Mouse (Mus musculus) hindbrain, embryonic 13.5 days (tissue): ENCODE measurements around the gene Gm5134. TPM values are rescaled to one million over a fixed set of nuclear protein-coding genes. Genes with fewer than 3 reads are reported as not detected.
A peak's percentile ranks its signal among the peaks of the same experiment; 100 is the strongest.

Experiments used
- ATAC-seq: fragments of 200-750 bp; cut with Nextera tagmentation; 2 replicates; pipeline ENCODE4 v1.8.0; 2017; ENCODE audit warnings: moderate TSS enrichment; ENCODE audit not compliant: low FRiP score
- H3K27ac ChIP-seq: fragments of 300-500 bp; sonication (generic); 2 replicates; pipeline ENCODE4 v1.5.1; 2015; ENCODE audit warnings: inconsistent platforms, mild to moderate bottlenecking, moderate library complexity
- H3K27me3 ChIP-seq: fragments of 300-500 bp; sonication (generic); 2 replicates; pipeline ENCODE4 v1.6.1; 2015; ENCODE audit warnings: mild to moderate bottlenecking, inconsistent platforms
- H3K36me3 ChIP-seq: fragments of 300-500 bp; sonication (generic); 2 replicates; pipeline ENCODE4 v1.6.1; 2015; ENCODE audit warnings: mild to moderate bottlenecking, inconsistent platforms
- H3K4me1 ChIP-seq: fragments of 300-500 bp; sonication (generic); replicated peaks from 2 replicates; pipeline ENCODE4 v1.6.1; 2015; ENCODE audit warnings: inconsistent platforms
- H3K4me2 ChIP-seq: fragments of 300-500 bp; sonication (generic); 2 replicates; pipeline ENCODE4 v1.6.1; 2015; ENCODE audit warnings: inconsistent platforms, mild to moderate bottlenecking, moderate library complexity
- H3K4me3 ChIP-seq: fragments of 300-500 bp; sonication (generic); 2 replicates; pipeline ENCODE4 v1.5.1; 2015; ENCODE audit warnings: mild to moderate bottlenecking, inconsistent platforms
- H3K9ac ChIP-seq: fragments of 300-500 bp; sonication (generic); 2 replicates; pipeline ENCODE4 v1.6.1; 2015; ENCODE audit warnings: mild to moderate bottlenecking, inconsistent platforms
- H3K9me3 ChIP-seq: fragments of 300-500 bp; sonication (generic); 2 replicates; pipeline ENCODE4 v1.6.1; 2016; ENCODE audit warnings: inconsistent platforms
- whole genome bisulfite sequencing: fragments of 180-500 bp; shearing (Covaris S2); methylation state at CpG from one replicate; pipeline ENCODE4 v1.1.7; 2015; 5-methylcytosine and 5-hydroxymethylcytosine counted together
- polyA plus RNA-seq: library from polyadenylated mRNA; unstranded; fragments of >200 nt; fragmentation: Nextera tagmentation; extraction: Ambion mirVana; gene quantifications from 2 replicates; pipeline ENCODE4 v1.2.1, GENCODE M21; 2015

Gm5134 gene
- polyA plus RNA-seq, 1 experiment from 2014 or later: not detected

DNA sequence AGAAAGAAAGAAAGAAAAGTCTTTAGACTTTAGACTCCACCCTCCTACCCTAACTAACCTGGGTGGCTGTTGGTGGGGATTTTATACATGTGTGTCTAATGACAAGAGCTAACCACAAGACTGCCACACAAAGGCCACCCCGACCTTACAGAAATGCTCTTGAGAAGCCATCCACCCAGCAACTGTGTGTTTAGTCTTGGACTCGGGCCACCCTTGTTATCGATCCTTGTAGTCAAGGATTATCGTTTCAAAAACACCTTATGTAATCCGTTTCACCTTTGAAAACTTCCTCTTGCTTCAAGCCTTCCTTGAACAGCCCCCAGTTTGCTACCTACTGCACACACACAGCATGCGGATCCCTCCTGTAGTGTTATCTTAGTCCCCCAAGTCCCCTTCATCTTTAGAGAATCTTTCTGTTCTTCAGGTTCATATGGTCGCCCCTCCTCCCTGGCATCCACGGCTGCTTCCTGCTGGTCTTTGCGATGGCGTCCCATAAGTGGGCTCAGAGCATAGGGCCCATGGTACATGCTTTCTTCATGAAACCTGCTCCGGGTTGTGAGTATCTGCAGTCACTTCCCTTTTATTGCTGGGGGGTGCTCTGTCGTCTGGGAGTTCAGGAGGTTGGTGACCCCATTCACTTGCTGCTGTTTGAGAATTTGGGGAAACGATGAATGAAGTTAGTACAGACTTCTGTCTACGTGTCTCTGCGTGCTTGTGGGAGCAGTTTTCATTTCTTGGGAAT lies 11.4 kb upstream of the Gm5134 start, which contains the start of gene Vpreb3:
TSS of gene Vpreb3 (plus strand) at position 322 of the 742 bp plus-strand sequence.
- H3K9ac ChIP-seq: no peak within 1 kb of the TSS
- H3K9me3 ChIP-seq: no peaks in the 10 kb centered on the region
- WGBS: 81% methylated on average over 15 of the region's 15 CpGs
- 0 out of 2 replicates have a peak within 1 kb of the TSS, but pooled peaks have one; percentile 1 for H3K4me2 ChIP-seq
- no peak within 1 kb of the TSS for H3K4me3 ChIP-seq
- H3K27ac ChIP-seq: peak within 1 kb of the TSS; percentile 68
- peaks cover 10% of the 10 kb centered on the region for H3K27me3 ChIP-seq
- ATAC-seq: no peak
- H3K36me3 ChIP-seq: no peaks in the 10 kb centered on the region
- H3K4me1 ChIP-seq: peaks cover 21% of the 10 kb centered on the region

DNA sequence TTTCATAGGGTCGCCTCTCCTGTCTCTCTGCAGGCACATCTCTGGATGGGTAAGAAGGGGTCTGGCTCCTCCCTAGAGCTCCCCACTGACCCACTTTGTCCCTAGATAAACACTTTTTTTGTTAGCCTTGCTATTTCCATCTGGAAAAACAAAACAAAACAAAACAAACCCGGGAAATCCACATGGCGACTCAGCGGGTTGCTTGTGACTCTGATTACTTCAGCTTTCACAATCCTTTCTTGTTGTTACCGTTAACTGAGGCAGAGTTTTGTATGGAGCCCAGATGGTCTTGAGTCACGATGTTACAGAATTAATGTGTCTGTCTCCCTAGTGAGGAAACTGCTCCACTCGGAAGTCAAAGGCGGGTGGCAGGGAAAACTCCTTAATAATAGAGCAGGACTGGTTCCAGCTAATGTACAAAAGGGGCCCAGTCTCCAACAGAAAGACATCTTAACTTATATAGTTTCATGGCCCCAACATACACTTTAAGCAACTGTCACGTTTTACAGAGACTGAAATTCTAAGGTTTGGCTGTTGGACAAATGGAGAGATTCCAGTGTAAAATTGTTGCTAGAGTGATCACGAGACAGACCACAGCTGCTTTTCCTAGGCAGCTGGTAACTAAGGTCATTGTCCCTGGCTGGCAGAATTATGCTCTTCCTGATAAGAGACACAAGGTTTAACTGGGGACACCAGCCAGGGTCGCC lies 10.1 kb upstream of the Gm5134 start:
- Histone ChIP-seq H3K27ac (peak overlapping the region; percentile 68), H3K9me3 (no peaks in the 10 kb centered on the region)

DNA sequence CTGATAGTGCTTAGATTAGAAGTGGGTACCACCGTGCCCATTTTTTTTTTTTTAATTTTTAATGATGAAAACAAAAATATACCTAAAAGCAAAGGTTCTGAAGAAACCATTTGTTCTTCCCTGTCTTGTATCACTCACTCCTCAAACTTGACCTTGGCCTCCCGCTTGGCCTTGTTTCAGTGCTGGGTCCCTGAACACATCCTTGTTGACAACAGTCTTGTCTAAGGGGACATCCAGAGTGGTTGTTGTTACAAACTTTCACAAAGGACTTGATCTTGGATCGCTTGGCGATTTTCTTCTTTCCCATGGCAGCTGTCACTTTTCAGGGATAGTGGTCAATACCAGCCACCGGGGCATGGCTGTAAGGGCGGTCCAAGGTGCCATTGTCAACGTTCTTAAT lies 9.1 kb upstream of the Gm5134 start:
- H3K4me1 ChIP-seq: peaks cover 21% of the 10 kb centered on the region
- H3K9me3 ChIP-seq: no peaks in the 10 kb centered on the region
- H3K27ac ChIP-seq: no peak overlapping the region
- no peak overlapping the region for H3K4me2 ChIP-seq
- peaks cover 21% of the 10 kb centered on the region for H3K27me3 ChIP-seq
- ATAC-seq: no peak
- H3K9ac ChIP-seq: no peak overlapping the region
- H3K36me3 ChIP-seq: no peaks in the 10 kb centered on the region
- WGBS: 92% methylated on average over 7 of the region's 7 CpGs
- no peak overlapping the region for H3K4me3 ChIP-seq

More for the DNA sequence above, 10.1 kb upstream of the Gm5134 start:
- Histone ChIP-seq H3K9ac (no peak overlapping the region), H3K4me3 (no peak overlapping the region), H3K36me3 (no peaks in the 10 kb centered on the region), H3K27me3 (peaks cover 16% of the 10 kb centered on the region), H3K4me1 (peaks cover 21% of the 10 kb centered on the region), H3K4me2 (0 out of 2 replicates have a peak overlapping the region, but pooled peaks have one; percentile 1)
- 12% methylated on average over 11 of the region's 11 CpGs for WGBS
- ATAC-seq: no peak

DNA sequence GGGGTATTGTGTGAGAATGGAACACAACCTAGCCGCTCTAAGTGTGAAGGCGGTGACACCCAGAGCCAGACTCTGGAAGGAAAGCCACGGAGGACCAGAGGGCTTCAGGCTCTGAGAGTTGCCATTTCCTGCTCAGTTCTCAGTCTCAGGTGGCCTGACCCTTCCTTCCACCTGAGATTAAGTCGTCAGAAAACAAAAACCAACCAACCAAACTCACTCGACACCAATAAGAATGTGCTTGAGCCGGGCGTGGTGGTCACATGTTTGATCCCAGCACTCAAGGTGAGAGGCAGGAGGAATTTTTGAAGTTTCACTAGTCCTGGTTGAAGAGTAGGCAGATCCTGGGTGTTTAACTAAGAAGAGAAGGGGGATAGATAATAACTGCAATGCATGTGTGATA lies 8.4 kb upstream of the Gm5134 start:
- no peak for ATAC-seq
- no peak overlapping the region for H3K9ac ChIP-seq
- WGBS: 89% methylated on average over 7 of the region's 7 CpGs

DNA sequence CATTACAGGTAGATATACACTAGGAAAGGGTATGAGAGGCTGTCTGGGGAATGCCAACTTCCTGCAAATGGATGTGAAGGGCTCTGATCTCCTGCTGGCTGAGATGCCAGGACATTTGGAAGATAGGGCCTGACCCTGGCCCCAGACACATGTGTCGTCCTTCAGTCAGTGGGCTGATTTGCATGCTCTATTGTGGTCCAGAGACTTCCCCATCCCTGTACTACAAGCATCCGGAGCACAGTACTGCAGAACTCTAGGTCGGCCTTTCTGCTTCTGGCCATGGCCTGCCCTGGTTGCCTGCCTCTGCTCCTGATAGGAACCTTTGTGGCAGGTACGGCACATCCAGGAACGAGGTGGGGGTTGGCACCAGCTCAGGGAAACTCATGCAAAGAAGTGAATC lies 6.2 kb upstream of the Gm5134 start:
- no peak overlapping the region for H3K4me3 ChIP-seq
- H3K27me3 ChIP-seq: peaks cover 29% of the 10 kb centered on the region
- no peak overlapping the region for H3K9ac ChIP-seq
- H3K9me3 ChIP-seq: no peaks in the 10 kb centered on the region
- H3K4me1 ChIP-seq: peaks cover 24% of the 10 kb centered on the region
- H3K36me3 ChIP-seq: no peaks in the 10 kb centered on the region
- no peak for ATAC-seq
- H3K4me2 ChIP-seq: no peak overlapping the region
- 77% methylated on average over 5 of the region's 5 CpGs for WGBS
- H3K27ac ChIP-seq: no peak overlapping the region

More for the DNA sequence above, 8.4 kb upstream of the Gm5134 start:
- peaks cover 22% of the 10 kb centered on the region for H3K4me1 ChIP-seq
- H3K9me3 ChIP-seq: no peaks in the 10 kb centered on the region
- no peak overlapping the region for H3K4me3 ChIP-seq
- peaks cover 26% of the 10 kb centered on the region for H3K27me3 ChIP-seq
- no peak overlapping the region for H3K27ac ChIP-seq
- no peaks in the 10 kb centered on the region for H3K36me3 ChIP-seq
- H3K4me2 ChIP-seq: no peak overlapping the region

DNA sequence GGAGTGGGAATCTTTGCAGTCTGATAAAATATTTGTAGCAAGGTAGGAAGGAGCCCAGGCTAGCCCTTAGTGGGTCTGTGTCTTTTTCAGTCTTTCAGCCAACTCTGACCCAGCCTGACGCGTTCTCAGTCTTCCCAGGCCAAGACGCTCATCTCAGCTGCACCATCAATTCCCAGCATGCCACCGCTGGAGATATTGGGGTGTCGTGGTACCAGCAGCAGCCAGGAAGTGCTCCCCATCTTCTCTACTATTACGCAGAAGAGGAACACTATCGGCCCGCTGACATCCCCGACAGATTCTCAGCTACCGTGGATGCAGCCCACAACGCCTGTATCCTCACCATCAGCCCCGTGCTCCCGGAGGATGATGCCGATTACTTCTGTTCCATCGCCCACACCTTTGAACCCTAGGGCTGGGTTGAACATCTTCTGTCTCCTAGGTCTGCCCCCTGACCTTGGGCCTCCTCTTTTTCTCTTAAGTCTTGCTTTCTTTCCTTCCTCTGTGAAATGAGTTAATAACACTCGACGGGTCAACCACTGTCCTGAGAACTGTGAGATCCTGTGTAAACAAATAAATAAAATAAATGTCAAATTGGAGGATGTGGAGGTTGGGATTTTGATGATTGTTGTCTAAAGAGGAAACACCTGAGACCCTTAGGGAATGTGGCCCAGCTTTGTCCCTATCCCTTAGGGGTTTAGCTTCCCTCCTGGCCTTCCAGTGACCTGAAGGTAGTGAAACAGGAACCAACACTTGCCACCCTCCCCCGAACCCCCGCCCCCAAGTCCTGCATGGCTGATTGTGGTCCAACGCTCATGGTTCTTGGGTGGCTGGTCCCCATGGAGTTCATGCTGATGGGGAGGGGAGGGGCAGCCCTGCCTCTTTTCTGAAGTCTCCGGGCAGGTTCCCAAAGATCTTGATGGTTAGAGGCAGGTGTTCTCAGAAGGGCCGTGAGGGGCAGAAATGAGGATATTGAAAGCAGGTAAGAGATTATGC lies 5.0 kb upstream of the Gm5134 start:
- no peak overlapping the region for H3K4me3 ChIP-seq
- H3K36me3 ChIP-seq: no peaks in the 10 kb centered on the region
- no peak overlapping the region for H3K4me2 ChIP-seq
- peaks cover 40% of the 10 kb centered on the region for H3K27me3 ChIP-seq
- peaks cover 14% of the 10 kb centered on the region for H3K4me1 ChIP-seq
- 82% methylated on average over 22 of the region's 22 CpGs for WGBS
- H3K27ac ChIP-seq: no peak overlapping the region
- no peak for ATAC-seq
- no peaks in the 10 kb centered on the region for H3K9me3 ChIP-seq
- H3K9ac ChIP-seq: no peak overlapping the region

DNA sequence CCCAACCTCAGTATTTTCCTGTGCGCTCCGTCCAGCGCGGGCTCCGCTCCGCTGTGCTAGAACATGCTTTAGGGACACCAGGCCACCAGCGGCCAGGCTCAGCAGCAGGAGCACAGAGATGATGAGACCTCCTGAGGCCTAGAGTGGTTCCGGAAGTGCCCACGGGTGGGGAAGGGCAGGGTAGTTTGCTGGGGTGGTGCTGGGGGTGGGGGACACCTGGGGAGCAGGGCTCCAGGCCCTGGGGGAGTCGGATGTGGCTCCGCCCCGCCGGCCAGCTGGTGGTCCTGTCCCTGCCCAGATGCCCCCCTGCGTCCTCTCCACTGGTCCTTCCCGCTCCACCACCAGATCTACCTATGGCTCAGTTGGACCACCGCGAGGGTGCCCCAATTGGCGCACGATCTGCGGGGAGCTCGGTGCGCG lies 3.5 kb upstream of the Gm5134 start:
- peak overlapping the region; percentile 69 for H3K9ac ChIP-seq
- peak; percentile 68 for ATAC-seq
- WGBS: 1% methylated on average over 23 of the region's 23 CpGs
- no peak overlapping the region for H3K27ac ChIP-seq
- peak overlapping the region; percentile 42 for H3K4me3 ChIP-seq
- peaks cover 40% of the 10 kb centered on the region for H3K27me3 ChIP-seq
- peaks cover 11% of the 10 kb centered on the region for H3K4me1 ChIP-seq
- H3K9me3 ChIP-seq: no peaks in the 10 kb centered on the region
- no peaks in the 10 kb centered on the region for H3K36me3 ChIP-seq
- H3K4me2 ChIP-seq: peak overlapping the region; percentile 84

DNA sequence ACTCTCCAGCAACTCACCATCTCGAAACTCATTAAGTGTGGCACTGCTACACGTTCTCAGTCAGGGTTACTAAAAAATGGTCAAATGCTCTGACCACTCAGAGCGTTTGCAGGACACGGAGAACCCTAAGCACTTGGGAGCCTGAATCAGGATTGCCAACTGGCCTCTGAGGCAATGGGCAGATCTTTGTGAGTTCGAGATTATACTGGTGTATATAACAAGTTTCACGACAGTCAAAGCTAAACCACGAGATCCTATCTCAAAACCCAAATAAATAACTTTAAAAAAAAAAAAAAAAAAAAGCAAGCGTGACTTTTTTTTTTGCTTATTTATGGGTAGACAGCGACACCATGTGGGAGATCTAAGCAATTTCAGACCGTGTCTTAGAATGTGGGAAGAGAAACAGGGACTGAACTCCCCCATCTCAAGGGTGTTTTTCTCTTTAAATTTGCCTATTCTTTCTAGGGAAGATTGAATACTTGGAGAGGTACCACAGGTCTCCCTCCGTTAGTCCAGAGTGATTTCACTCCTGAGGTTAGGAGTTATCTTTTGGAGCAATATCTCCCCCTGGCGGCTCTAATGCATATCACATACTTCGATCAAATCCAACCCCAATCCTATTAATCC lies 2.8 kb upstream of the Gm5134 start:
- WGBS: 5% methylated on average over 13 of the region's 13 CpGs
- Histone ChIP-seq H3K9me3 (no peaks in the 10 kb centered on the region), H3K4me1 (peaks cover 11% of the 10 kb centered on the region), H3K9ac (peak overlapping the region; percentile 69), H3K4me2 (peak overlapping the region; percentile 84), H3K4me3 (peak overlapping the region; percentile 42), H3K27me3 (peaks cover 40% of the 10 kb centered on the region), H3K27ac (no peak overlapping the region), H3K36me3 (no peaks in the 10 kb centered on the region)
- peak; percentile 21; the same call in 1 of the 2 replicates for ATAC-seq

DNA sequence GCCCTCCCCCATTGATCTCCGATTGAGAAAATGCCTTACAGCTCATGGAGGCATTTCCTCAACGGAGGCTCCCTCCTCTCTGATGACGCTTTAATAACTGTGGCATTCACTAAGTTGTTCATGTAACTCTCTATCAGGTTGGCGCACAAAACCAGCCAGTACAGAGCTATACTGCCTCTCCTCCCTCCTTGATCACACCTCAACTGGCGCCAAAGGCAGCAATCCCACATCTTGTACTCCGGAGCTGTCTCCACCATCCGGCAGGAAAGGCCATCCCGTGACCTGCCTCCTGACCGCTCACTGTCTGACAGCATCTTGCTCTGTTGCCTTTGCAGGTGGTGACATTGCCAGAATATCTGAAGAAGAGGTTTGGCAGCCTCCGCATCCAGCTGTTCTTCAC lies 19.5 kb downstream of the Gm5134 start:
- Histone ChIP-seq H3K27me3 (no peaks in the 10 kb centered on the region), H3K9me3 (no peaks in the 10 kb centered on the region), H3K27ac (no peak overlapping the region), H3K36me3 (no peaks in the 10 kb centered on the region), H3K4me3 (no peak overlapping the region), H3K9ac (no peak overlapping the region), H3K4me2 (no peak overlapping the region), H3K4me1 (no peaks in the 10 kb centered on the region)
- ATAC-seq: no peak
- WGBS: 96% methylated on average over 10 of the region's 10 CpGs

DNA sequence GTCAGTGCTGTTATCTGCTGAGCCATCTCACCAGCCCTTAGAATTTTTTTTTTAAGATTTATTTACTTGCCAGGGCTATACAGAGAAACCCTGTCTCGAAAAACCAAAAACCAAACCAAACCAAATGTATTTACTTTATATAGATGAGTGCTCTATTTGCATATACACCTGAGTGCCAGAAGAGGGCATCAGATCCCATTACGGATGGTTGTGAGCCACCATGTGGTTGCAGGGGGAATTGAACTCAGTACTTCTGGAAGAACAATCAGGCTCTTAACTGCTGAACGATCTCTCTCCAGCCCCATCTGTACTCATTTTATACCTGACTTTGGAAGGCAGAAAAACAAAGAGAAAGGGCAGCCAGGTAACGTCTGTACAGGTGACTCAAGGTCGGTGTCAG lies 20.9 kb downstream of the Gm5134 start:
- Histone ChIP-seq H3K9me3 (no peaks in the 10 kb centered on the region), H3K4me1 (no peaks in the 10 kb centered on the region), H3K4me3 (no peak overlapping the region), H3K27me3 (no peaks in the 10 kb centered on the region), H3K4me2 (no peak overlapping the region), H3K36me3 (no peaks in the 10 kb centered on the region), H3K9ac (no peak overlapping the region), H3K27ac (no peak overlapping the region)
- no peak for ATAC-seq
- 77% methylated on average over 5 of the region's 5 CpGs for WGBS

DNA sequence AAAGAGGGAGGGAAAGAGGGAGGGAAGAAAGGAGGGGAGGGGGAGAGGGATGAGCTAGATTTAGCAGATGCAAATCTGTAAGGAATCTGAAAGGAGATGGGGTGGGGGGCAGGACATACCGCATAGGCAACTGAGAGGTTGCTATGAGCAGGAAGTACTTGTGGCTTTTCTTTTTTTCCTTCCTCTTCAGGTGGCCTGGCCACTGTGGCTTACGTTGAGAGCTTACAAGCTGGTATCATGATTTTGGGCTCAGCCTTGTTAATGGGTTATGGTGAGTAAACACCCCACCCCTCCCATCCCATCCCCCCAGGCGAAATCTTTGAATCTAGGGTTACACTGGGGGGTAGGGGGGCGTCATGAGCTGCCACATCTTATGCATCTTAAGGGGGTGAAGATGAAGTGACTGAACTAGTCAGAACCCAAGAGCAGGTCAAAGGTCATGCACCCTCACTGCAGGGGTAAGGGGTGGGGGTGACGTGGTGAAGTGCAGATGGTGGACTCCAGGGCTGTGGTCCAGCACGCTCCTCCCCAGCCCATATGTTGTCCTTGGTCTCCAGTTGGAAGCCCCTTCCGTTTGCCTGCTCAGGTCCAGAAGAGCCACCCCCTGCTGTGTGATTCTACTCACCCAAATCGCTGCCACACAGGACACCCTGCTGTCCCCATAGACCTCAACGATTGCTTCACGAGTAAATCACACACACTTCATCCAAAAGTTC lies 24.0 kb downstream of the Gm5134 start:
- Histone ChIP-seq H3K4me2 (no peak overlapping the region), H3K36me3 (no peaks in the 10 kb centered on the region), H3K27ac (no peak overlapping the region), H3K27me3 (no peaks in the 10 kb centered on the region), H3K9me3 (no peaks in the 10 kb centered on the region), H3K4me1 (no peaks in the 10 kb centered on the region), H3K9ac (no peak overlapping the region), H3K4me3 (no peak overlapping the region)
- 43% methylated on average over 10 of the region's 10 CpGs for WGBS
- no peak for ATAC-seq
